Mouse (Mus musculus) lung, embryonic 14.5 days (tissue): Measurements from ENCODE around the gene Fgfr2. TPM values are rescaled to one million over a fixed set of nuclear protein-coding genes. Genes with fewer than 3 reads are reported as not detected.
A peak's percentile ranks its signal among the peaks of the same experiment; 100 is the strongest.

Source experiments
- ATAC-seq: fragments of 200-750 bp; cut with Nextera tagmentation; 2 replicates; pipeline ENCODE4 v1.8.0; 2017; ENCODE audit warnings: mild to moderate bottlenecking, moderate TSS enrichment, moderate library complexity; ENCODE audit not compliant: insufficient read depth
- DNase-seq: peaks from one replicate; pipeline ENCODE4 v3.0.0-alpha.2; 2015
- H3K27ac ChIP-seq: fragments of 300-500 bp; sonication (generic); 2 replicates; pipeline ENCODE4 v1.5.1; 2014; ENCODE audit warnings: low read depth, mild to moderate bottlenecking, moderate library complexity
- H3K27me3 ChIP-seq: fragments of 300-500 bp; sonication (generic); 2 replicates; pipeline ENCODE4 v1.6.1; 2014; ENCODE audit warnings: low read length, control low read depth; ENCODE audit not compliant: insufficient read depth
- H3K36me3 ChIP-seq: fragments of 300-500 bp; sonication (generic); 2 replicates; pipeline ENCODE4 v1.6.1; 2014; ENCODE audit warnings: control low read depth; ENCODE audit not compliant: insufficient read depth
- H3K4me1 ChIP-seq: fragments of 300-500 bp; sonication (generic); 2 replicates; pipeline ENCODE4 v1.6.1; 2014; ENCODE audit warnings: antibody characterized with exemption, control low read depth; ENCODE audit not compliant: insufficient read depth
- H3K4me2 ChIP-seq: fragments of 300-500 bp; sonication (generic); 2 replicates; pipeline ENCODE4 v1.6.1; 2014; ENCODE audit warnings: mild to moderate bottlenecking
- H3K4me3 ChIP-seq: fragments of 300-500 bp; sonication (generic); 2 replicates; pipeline ENCODE4 v1.5.1; 2014; ENCODE audit warnings: low read depth, low read length
- H3K9ac ChIP-seq: fragments of 300-500 bp; sonication (generic); 2 replicates; pipeline ENCODE4 v1.6.1; 2014
- H3K9me3 ChIP-seq: fragments of 300-500 bp; sonication (generic); 2 replicates; pipeline ENCODE4 v1.6.1; 2016; ENCODE audit warnings: low read depth, low read length, control low read depth
- CTCF ChIP-seq: IDR thresholded peaks from 2 replicates; pipeline ENCODE4 v1.5.1; 2016; ENCODE audit warnings: antibody characterized with exemption, low read depth
- WGBS: fragments of 180-500 bp; shearing (Covaris S2); extraction: QIAGEN DNeasy Blood & Tissue Kit; methylation state at CpG from one replicate; pipeline ENCODE4 v1.1.7; 2014; 5-methylcytosine and 5-hydroxymethylcytosine counted together
- polyA plus RNA-seq: library from polyadenylated mRNA; unstranded; fragments of >200 nt; fragmentation: Nextera tagmentation; extraction: Ambion mirVana; gene quantifications from 2 replicates; pipeline ENCODE4 v1.2.1, GENCODE M21; 2014

Gene Fgfr2
- polyA plus RNA-seq: 174 and 179 TPM in 2 replicates

GRCm38 (mm10) chr7:133123244-133123998 is at the start of gene Fgfr2:
Fgfr2 (minus strand) TSS chr7:133123350.
- DNase-seq (peak; percentile 81), ATAC-seq (peak; percentile 70)
- WGBS: under 1% methylated on average over 27 of the region's 53 CpGs
- H3K27ac ChIP-seq: peak within 1 kb of the TSS; percentile 99
- no peaks in the 10 kb centered on the region for H3K27me3 ChIP-seq
- no peaks in the 10 kb centered on the region for H3K36me3 ChIP-seq
- H3K4me1 ChIP-seq: peaks cover 12% of the 10 kb centered on the region
- H3K4me3 ChIP-seq: peak within 1 kb of the TSS; percentile 94
- peak within 1 kb of the TSS; percentile 96 for H3K4me2 ChIP-seq
- no peaks in the 10 kb centered on the region for H3K9me3 ChIP-seq
- no peak for TF ChIP-seq CTCF
- H3K9ac ChIP-seq: peak within 1 kb of the TSS; percentile 98

GRCm38 (mm10) chr7:133171403-133172032 is 48.4 kb upstream of the Fgfr2 start:
- no peak overlapping the region for H3K27ac ChIP-seq
- no peak overlapping the region for H3K9ac ChIP-seq
- no peak overlapping the region for H3K4me3 ChIP-seq
- no peak overlapping the region for H3K4me2 ChIP-seq
- no peaks in the 10 kb centered on the region for H3K27me3 ChIP-seq
- H3K9me3 ChIP-seq: no peaks in the 10 kb centered on the region
- ATAC-seq (no peak), DNase-seq (no peak)
- H3K4me1 ChIP-seq: 0 out of 2 replicates have a peak, but pooled peaks cover 1% of the 10 kb centered on the region
- 78% methylated on average over 4 of the region's 4 CpGs for WGBS
- no peaks in the 10 kb centered on the region for H3K36me3 ChIP-seq
- no peak for TF ChIP-seq CTCF

GRCm38 (mm10) chr7:133168928-133169327 is 45.8 kb upstream of the Fgfr2 start:
- Histone ChIP-seq H3K9ac (no peak overlapping the region), H3K4me2 (no peak overlapping the region), H3K36me3 (no peaks in the 10 kb centered on the region), H3K4me3 (no peak overlapping the region), H3K4me1 (no peaks in the 10 kb centered on the region), H3K9me3 (no peaks in the 10 kb centered on the region), H3K27me3 (no peaks in the 10 kb centered on the region), H3K27ac (no peak overlapping the region)
- ATAC-seq (no peak), DNase-seq (no peak)
- no peak for TF ChIP-seq CTCF
- WGBS: 75% methylated on average over 3 of the region's 3 CpGs

- no peak overlapping the region for H3K4me2 ChIP-seq
- peaks cover 1% of the 10 kb centered on the region; the same call in 1 of the 2 replicates for H3K4me1 ChIP-seq
- no peaks in the 10 kb centered on the region for H3K9me3 ChIP-seq
- H3K9ac ChIP-seq: no peak overlapping the region
- H3K27me3 ChIP-seq: no peaks in the 10 kb centered on the region
- no peaks in the 10 kb centered on the region for H3K36me3 ChIP-seq
- WGBS: 78% methylated on average over 2 of the region's 2 CpGs
- ATAC-seq: no peak
- no peak for DNase-seq
- no peak for TF ChIP-seq CTCF
- H3K27ac ChIP-seq: no peak overlapping the region
- H3K4me3 ChIP-seq: no peak overlapping the region
Observed at GRCm38 (mm10) chr7:133167903-133168302, 44.8 kb upstream of the Fgfr2 start.

GRCm38 (mm10) chr7:133164770-133165169 is 41.6 kb upstream of the Fgfr2 start:
- no peak overlapping the region for H3K9ac ChIP-seq
- no peak for DNase-seq
- peaks cover 10% of the 10 kb centered on the region for H3K4me1 ChIP-seq
- TF ChIP-seq CTCF: no peak
- H3K27me3 ChIP-seq: no peaks in the 10 kb centered on the region
- no peaks in the 10 kb centered on the region for H3K36me3 ChIP-seq
- no peak overlapping the region for H3K4me2 ChIP-seq
- no peaks in the 10 kb centered on the region for H3K9me3 ChIP-seq
- no peak overlapping the region for H3K4me3 ChIP-seq
- no peak for ATAC-seq
- H3K27ac ChIP-seq: no peak overlapping the region
- 32% methylated on average over 2 of the region's 2 CpGs for WGBS

GRCm38 (mm10) chr7:133163011-133163410 is 39.9 kb upstream of the Fgfr2 start:
- TF ChIP-seq CTCF: no peak
- no peak for ATAC-seq
- H3K4me1 ChIP-seq: peaks cover 10% of the 10 kb centered on the region
- H3K4me3 ChIP-seq: no peak overlapping the region
- no peaks in the 10 kb centered on the region for H3K27me3 ChIP-seq
- no peaks in the 10 kb centered on the region for H3K9me3 ChIP-seq
- H3K27ac ChIP-seq: no peak overlapping the region
- no peak overlapping the region for H3K9ac ChIP-seq
- WGBS: 48% methylated on average over 5 of the region's 5 CpGs
- H3K36me3 ChIP-seq: no peaks in the 10 kb centered on the region
- no peak for DNase-seq
- no peak overlapping the region for H3K4me2 ChIP-seq

- H3K36me3 ChIP-seq: no peaks in the 10 kb centered on the region
- H3K27ac ChIP-seq: peak overlapping the region; percentile 78; the same call in 1 of the 2 replicates
- WGBS: 13% methylated on average over 2 of the region's 2 CpGs
- no peaks in the 10 kb centered on the region for H3K27me3 ChIP-seq
- no peaks in the 10 kb centered on the region for H3K9me3 ChIP-seq
- no peak overlapping the region for H3K9ac ChIP-seq
- peak; percentile 57 for DNase-seq
- ATAC-seq: peak; percentile 68
- peaks cover 10% of the 10 kb centered on the region for H3K4me1 ChIP-seq
- TF ChIP-seq CTCF: no peak
- H3K4me3 ChIP-seq: no peak overlapping the region
- H3K4me2 ChIP-seq: no peak overlapping the region
Observed at GRCm38 (mm10) chr7:133162131-133162530, 39.0 kb upstream of the Fgfr2 start.
